In genomic region chr16:25067276-25068249, GRCm38 (mm10) we compare ENCODE assay signal across 9 mouse cellular contexts.
DNase-seq lines count a peak whose midpoint lies in the region; ATAC-seq lines count a peak whose summit lies in the region.
"Had no signal": no experiment of that assay in that cellular context is flagged by ENCODE, and none has a peak within 500 bp of the region (broad histone marks: within the 10 kb centered on the region; RNA-seq: fewer than 3 reads in every experiment).

No protein-coding gene starts in this region.

- no peaks in the 10 kb centered on the region for H3K4me1 ChIP-seq in neural tube, embryonic 11.5 days (ENCODE audit: control insufficient read depth, insufficient read depth, low read length)

- H3K27me3 ChIP-seq in neural tube, embryonic 11.5 days (ENCODE audit: control insufficient read depth, insufficient read depth, low read length) = no peaks in the 10 kb centered on the region
- H3K27me3 ChIP-seq: heart, embryonic 13.5 days had no signal

- no peak overlapping the region for H3K27ac ChIP-seq in neural tube, embryonic 11.5 days (ENCODE audit: low read depth, low read length)
- H3K27ac ChIP-seq: heart, embryonic 13.5 days had no signal

- 49% methylated on average over 8 of the region's 8 CpGs for WGBS in neural tube, embryonic 11.5 days

- no peaks in the 10 kb centered on the region for H3K9me3 ChIP-seq in neural tube, embryonic 11.5 days (ENCODE audit: control insufficient read depth, low read length)
- H3K9me3 ChIP-seq: heart, embryonic 13.5 days had no signal

- H3K36me3 ChIP-seq in neural tube, embryonic 11.5 days (ENCODE audit: control insufficient read depth, insufficient read depth, low read length) = no peaks in the 10 kb centered on the region
- H3K36me3 ChIP-seq: heart, embryonic 13.5 days had no signal

- H3K4me3 ChIP-seq in neural tube, embryonic 11.5 days (ENCODE audit: low read depth, low read length) = no peak overlapping the region
- H3K4me3 ChIP-seq: heart, embryonic 13.5 days had no signal

- intact Hi-C loops in left cerebral cortex, postnatal 10 days (cut with DNase I) = loop anchor here (10.0 kb wide), 1 partner anchor 783 kb away; no protein-coding TSS in a partner anchor

- H3K9ac ChIP-seq in neural tube, embryonic 11.5 days (ENCODE audit: low read length) = no peak overlapping the region
- H3K9ac ChIP-seq: heart, embryonic 13.5 days had no signal

- no peak overlapping the region for H3K4me2 ChIP-seq in neural tube, embryonic 11.5 days (ENCODE audit: low read depth)
- H3K4me2 ChIP-seq: heart, embryonic 13.5 days had no signal

- no peak for ATAC-seq in neural tube, embryonic 11.5 days (ENCODE audit: insufficient read depth, low FRiP score, low TSS enrichment)

- peak; percentile 32 for DNase-seq in cerebellum, adult 9-11 months
- no peak for DNase-seq in cerebellum, adult 11 months
- peak; percentile 32 for DNase-seq in neural tube, embryonic 11.5 days (ENCODE audit: low spot score)
- no peak for DNase-seq in neural tube, embryonic 10.5 days (ENCODE audit: extremely low spot score, low spot score)
- peak; percentile 38 for DNase-seq in kidney, adult 18-20 months
- peak; percentile 56 for DNase-seq in retina, postnatal 1 day
- no peak for DNase-seq in left cerebral cortex, postnatal 10 days (ENCODE audit: extremely low spot score in 1 of 2, low spot score in 2 of 2)
- DNase-seq in layer of hippocampus, adult 9-11 months = no peak

Comparison
In these comparisons a context has a peak if more than half of its experiments do, and no peak if none do; other contexts are left out.
1. DNase-seq: peak in cerebellum, adult 9-11 months (single experiment), neural tube, embryonic 11.5 days (single experiment), kidney, adult 18-20 months (single experiment) and retina, postnatal 1 day (single experiment); none in cerebellum, adult 11 months (single experiment), neural tube, embryonic 10.5 days (single experiment), left cerebral cortex, postnatal 10 days (0 of 2) and layer of hippocampus, adult 9-11 months (single experiment).